Mouse (Mus musculus) T-helper 2 cell (primary cell): Measurements from ENCODE around the gene Srgap3.
"Not testable (repeated sequence)": the region's sequence is repeated elsewhere in the genome, so short reads cannot be mapped to it uniquely, and the experiment has no call there.

Experiments
- in situ Hi-C: fragments of 300-600 bp; cut with MboI, MseI; formaldehyde crosslinking; loops from one replicate; pipeline ENCODE4 v1.15.1; 2025; ENCODE audit warnings: high pct_unique_total_duplicates

Gene Srgap3

DNA sequence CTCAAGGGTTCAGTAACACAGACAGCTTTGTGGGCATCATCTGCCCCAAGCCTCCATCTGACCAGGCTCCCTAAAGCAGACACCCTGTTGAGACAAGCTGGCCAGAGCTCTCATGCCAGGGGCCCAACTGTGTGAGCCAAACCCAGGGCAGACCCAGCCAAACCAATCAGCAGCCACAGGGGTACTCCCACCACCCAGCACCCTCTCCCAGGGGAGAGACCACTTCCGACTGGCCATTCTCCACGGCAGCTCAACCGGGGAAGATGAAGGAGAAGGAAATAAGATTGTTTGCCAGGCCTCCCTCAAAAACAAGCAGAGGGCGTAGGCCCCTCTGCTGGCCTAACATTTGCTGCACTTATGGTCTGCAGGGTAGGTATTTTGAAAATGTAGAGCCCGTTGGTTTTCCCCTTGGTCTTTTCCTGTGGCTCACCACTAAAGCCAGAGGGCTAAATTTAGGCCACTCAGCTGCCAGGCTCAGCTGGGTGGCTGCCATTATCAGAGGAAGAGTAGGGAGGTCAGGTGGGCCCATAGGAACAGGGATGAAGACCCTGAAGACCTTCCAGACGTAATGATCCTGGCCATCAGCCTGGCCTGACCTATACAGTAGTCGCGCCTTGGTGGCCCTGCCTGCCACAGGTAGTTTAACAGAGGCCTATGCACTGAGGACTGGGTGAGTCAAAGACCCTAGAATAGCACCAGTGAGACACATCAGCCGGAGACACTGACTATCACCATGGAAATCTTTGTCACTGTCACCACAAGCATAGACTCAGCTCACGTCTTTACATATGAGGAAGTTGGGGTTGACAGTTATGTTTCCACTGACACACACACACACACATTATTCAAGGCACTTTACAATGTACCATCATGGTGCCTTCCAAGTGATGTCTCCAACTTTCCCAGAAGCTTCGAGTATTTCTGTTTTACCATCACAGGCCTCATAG is 85.4 kb downstream of the Srgap3 start:
- in situ Hi-C loops: no loop called here

GRCm38 (mm10) chr6:112860290-112860689 is 86.8 kb downstream of the Srgap3 start:
- in situ Hi-C loops: not testable (repeated sequence)

DNA sequence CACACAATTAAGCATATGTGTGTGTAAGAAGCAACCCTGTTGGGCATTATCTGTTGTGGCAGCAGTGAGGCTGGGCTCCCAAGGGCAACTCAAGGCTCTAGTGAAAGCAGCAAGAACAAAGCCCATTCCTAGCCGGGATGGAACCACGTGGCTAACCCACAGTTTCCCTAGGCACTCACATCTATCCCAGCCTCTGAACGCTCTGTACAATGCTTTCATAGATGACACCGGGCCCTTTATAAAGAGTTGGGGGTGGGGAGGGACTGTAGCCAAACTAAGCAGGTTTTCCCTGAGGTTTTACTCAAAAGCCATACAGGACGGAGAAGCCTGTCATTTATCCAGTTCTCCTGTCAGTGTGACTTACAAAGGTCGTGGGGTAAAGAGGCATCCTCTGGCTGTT is 90.0 kb downstream of the Srgap3 start:
- in situ Hi-C loops: no loop called here

GRCm38 (mm10) chr6:112855183-112855582 is 91.9 kb downstream of the Srgap3 start:
- in situ Hi-C loops: no loop called here

GRCm38 (mm10) chr6:112852261-112853235 is 94.5 kb downstream of the Srgap3 start:
- in situ Hi-C loops: no loop called here

GRCm38 (mm10) chr6:112850745-112851144 is 96.3 kb downstream of the Srgap3 start:
- in situ Hi-C loops: no loop called here

DNA sequence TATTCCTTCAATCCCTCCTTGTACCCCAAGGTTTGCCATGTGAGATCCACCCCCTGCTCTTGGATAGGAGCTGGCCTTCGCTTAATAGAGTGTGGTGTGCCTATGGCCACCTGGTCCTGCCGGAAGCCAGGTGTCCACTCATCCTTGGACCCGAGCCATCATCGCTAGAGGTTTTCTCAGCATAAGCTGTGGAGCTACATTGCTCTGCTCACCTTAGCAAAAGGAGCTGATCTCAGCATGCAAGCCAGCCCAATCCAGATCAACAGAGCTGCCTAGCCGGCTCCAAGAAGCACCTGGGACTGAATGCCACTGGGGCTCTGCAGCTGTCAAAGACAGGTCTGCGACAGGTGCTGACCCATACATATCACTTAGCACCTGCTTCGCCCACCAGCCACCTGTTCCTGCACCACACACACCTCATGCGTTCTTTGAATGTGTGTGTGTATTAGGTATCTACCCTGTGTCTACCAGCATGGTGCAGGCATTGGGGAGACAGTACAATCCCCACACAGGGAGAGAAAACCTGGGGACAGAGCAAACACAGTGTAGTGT is 98.4 kb downstream of the Srgap3 start:
- in situ Hi-C loops: no loop called here

DNA sequence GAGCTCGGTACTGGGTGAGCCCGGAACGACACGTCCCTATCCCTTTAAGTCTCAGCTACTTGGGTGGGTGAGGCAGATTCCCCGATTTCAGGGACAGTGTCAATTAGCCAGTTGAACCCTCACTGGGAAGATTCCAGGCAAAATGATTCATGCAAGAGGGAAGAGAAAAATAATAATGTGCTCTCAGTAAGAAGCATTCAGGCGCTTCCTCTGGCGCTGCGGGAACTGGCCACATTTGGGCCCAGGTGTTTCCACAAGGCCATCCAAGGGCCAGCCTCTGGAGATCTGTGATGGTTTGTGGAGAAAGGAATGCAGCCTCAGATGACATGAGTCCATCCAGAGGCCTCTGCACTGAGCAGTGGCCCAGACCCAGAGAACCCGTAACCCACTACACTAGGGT is 100.2 kb downstream of the Srgap3 start:
- in situ Hi-C loops: no loop called here

- in situ Hi-C loops: no loop called here
These were observed 104.6 kb downstream of the Srgap3 start for GRCm38 (mm10) chr6:112842426-112842825.

- in situ Hi-C loops: no loop called here
These were observed 106.7 kb downstream of the Srgap3 start for GRCm38 (mm10) chr6:112840400-112840799.

DNA sequence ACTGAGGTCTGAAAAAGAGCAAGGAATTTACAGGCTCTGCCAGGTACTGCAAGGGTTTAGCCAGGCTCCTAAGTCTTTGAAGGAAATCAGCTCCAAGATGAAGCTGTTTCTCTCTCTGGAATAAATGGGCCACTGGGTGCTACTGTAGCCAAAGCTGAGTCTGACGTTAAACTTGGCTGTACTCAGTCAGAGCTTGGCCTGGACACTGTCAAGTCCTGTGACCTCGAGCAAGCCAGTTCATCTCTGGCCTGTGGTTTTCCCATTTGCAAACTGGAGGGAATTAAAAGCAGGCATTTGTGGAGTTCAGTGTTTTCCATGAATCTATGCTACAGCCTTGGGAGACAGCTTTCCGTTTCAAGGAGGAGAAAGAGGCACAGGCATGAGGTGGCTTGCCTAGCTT is 107.7 kb downstream of the Srgap3 start:
- in situ Hi-C loops: no loop called here

- in situ Hi-C loops: no loop called here
These were observed 108.2 kb downstream of the Srgap3 start for GRCm38 (mm10) chr6:112838879-112839278.

DNA sequence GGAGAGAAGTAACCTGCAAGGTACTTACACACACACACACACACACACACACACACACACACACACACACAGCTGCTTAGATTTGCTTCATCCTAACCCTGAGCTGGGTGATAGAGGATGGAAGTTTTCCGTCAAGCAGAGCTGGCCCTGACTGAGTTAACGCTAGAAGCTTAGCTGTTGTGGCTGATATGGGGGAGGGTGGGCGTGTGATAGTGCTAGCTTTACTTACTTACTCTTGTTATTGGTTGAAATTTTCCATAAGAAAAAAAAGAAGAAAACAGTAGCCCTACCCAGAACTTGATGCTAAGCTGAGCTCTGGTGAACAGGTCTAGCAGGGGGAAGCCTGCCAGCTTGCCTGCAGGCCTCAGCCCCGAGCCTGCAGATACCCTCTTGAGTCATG is 110.4 kb downstream of the Srgap3 start:
- in situ Hi-C loops: no loop called here

DNA sequence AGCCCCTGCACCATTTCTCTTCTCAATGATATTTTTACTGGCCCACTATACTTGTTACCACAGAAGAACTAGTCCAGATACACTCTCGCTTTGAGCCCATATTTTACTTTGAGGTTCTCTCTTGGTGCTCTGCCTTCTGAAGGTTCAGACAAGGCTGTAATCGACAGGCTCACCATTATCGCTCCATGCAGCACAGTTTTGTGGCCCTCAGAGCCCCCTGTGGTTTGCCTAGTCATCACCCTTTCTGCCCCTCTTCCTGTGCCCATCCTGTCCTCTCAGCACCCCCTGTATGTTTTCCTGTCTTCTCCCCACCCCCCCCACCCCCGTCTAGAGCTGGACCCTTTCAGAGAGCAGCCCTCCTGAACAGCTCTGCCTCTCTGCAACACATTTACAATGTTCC is 111.7 kb downstream of the Srgap3 start:
- in situ Hi-C loops: no loop called here

GRCm38 (mm10) chr6:112834430-112834829 is 112.6 kb downstream of the Srgap3 start:
- in situ Hi-C loops: no loop called here

- in situ Hi-C loops: no loop called here
These were observed 113.3 kb downstream of the Srgap3 start for GRCm38 (mm10) chr6:112833763-112834162.

- in situ Hi-C loops: no loop called here
These were observed 117.9 kb downstream of the Srgap3 start for GRCm38 (mm10) chr6:112829196-112829595.

DNA sequence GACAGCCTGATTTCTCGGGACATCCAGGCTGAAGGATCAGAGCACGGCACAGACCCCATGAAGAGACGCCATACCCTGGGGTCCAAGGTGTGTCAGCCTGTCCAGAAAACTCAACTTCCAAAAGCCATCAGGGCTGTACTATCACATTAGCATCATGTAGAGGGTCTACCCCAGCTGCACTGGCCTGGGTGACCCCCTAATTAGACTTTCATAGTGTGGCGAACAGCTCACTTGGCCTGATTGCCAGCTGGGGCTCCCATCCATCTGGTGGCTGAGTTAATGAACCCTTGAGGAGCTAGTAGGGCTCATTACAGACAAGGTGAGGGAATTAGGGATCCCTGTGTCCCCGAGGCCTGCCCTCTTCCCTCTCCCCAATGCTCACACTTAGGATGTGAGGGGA is 118.6 kb downstream of the Srgap3 start:
- in situ Hi-C loops: no loop called here

- in situ Hi-C loops: no loop called here
These were observed 121.4 kb downstream of the Srgap3 start for GRCm38 (mm10) chr6:112825657-112826056.

GRCm38 (mm10) chr6:112823096-112823495 is 124.0 kb downstream of the Srgap3 start:
- in situ Hi-C loops: no loop called here

- in situ Hi-C loops: no loop called here
These were observed 126.6 kb downstream of the Srgap3 start for GRCm38 (mm10) chr6:112820298-112820992.
